Mouse (Mus musculus) liver, postnatal 0 days (tissue): Measurements from ENCODE around the gene Wnt5b. TPM values are rescaled to one million over a fixed set of nuclear protein-coding genes. Genes with fewer than 3 reads are reported as not detected.

Experiments
- ATAC-seq: fragments of 200-750 bp; cut with Nextera tagmentation; 2 replicates; pipeline ENCODE4 v1.8.0; 2017; ENCODE audit warnings: mild to moderate bottlenecking, moderate library complexity
- DNase-seq: peaks from one replicate; pipeline ENCODE4 v3.0.0-alpha.2; 2016
- H3K27ac ChIP-seq: fragments of 300-500 bp; sonication (generic); 2 replicates; pipeline ENCODE4 v1.5.1; 2014; ENCODE audit warnings: antibody characterized with exemption, moderate library complexity, mild to moderate bottlenecking, low read depth
- H3K27me3 ChIP-seq: fragments of 300-500 bp; sonication (generic); 2 replicates; pipeline ENCODE4 v1.6.1; 2014; ENCODE audit warnings: low read length, control low read depth, mixed read lengths; ENCODE audit not compliant: insufficient read depth
- H3K36me3 ChIP-seq: fragments of 300-500 bp; sonication (generic); replicated peaks from 2 replicates; pipeline ENCODE4 v1.6.1; 2014; ENCODE audit warnings: mild to moderate bottlenecking, control low read depth, low read length, moderate library complexity, mixed read lengths; ENCODE audit not compliant: insufficient read depth
- H3K4me1 ChIP-seq: fragments of 300-500 bp; sonication (generic); 2 replicates; pipeline ENCODE4 v1.6.1; 2014; ENCODE audit warnings: antibody characterized with exemption, mild to moderate bottlenecking, control low read depth; ENCODE audit not compliant: insufficient read depth
- H3K4me2 ChIP-seq: fragments of 300-500 bp; sonication (generic); 2 replicates; pipeline ENCODE4 v1.6.1; 2014; ENCODE audit warnings: low read depth, mild to moderate bottlenecking, low read length, moderate library complexity, mixed read lengths
- H3K4me3 ChIP-seq: fragments of 300-500 bp; sonication (generic); 2 replicates; pipeline ENCODE4 v1.5.1; 2014; ENCODE audit warnings: low read depth, low read length
- H3K9ac ChIP-seq: fragments of 300-500 bp; sonication (generic); replicated peaks from 2 replicates; pipeline ENCODE4 v1.6.1; 2014; ENCODE audit warnings: mild to moderate bottlenecking, moderate library complexity
- H3K9me3 ChIP-seq: fragments of 300-500 bp; sonication (generic); 2 replicates; pipeline ENCODE4 v1.6.1; 2016; ENCODE audit warnings: mild to moderate bottlenecking, control low read depth, low read length, mixed read lengths
- CTCF ChIP-seq: sonication (generic); IDR thresholded peaks from 2 replicates; pipeline ENCODE4 v1.5.1; 2016; ENCODE audit warnings: antibody characterized with exemption, low read depth
- EP300 ChIP-seq: IDR thresholded peaks from 2 replicates; pipeline ENCODE4 v1.6.1; 2016; ENCODE audit warnings: antibody characterized with exemption, low read depth, mild to moderate bottlenecking
- WGBS: fragments of 180-500 bp; shearing (Covaris S2); extraction: QIAGEN DNeasy Blood & Tissue Kit; methylation state at CpG from one replicate; pipeline ENCODE4 v1.1.7; 2014; ENCODE audit not compliant: insufficient replicate concordance; 5-methylcytosine and 5-hydroxymethylcytosine counted together
- polyA plus RNA-seq: library from polyadenylated mRNA; unstranded; fragments of >200 nt; fragmentation: Nextera tagmentation; extraction: Ambion mirVana; gene quantifications from 2 replicates; pipeline ENCODE4 v1.2.1, GENCODE M21; 2015

Wnt5b gene
- polyA plus RNA-seq, 1 experiment from 2014 or later, result 0.31 TPM

- TF ChIP-seq CTCF (no peak), EP300 (no peak)
These were observed 142.4 kb downstream of the Wnt5b start for GRCm38 (mm10) chr6:119401545-119402304.

DNA sequence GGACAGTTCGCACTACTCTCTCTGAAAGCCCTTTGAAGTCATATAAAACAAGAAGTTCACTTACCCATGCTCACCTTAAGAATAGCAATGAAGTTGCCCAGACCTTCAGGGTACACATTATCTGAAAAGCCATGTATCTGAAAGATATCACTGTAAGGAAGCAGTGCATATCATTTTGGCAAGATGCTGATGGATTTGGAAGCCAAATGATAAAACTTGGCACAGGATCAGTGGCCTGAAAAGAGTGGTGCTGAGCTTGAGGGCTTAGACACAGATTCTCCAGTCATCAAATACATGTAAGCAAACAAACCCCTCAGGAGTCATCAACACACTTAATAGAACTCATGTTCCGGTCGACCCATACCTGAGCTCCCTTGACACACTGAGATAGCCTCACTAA, 143.5 kb downstream of the Wnt5b start:
- H3K4me3 ChIP-seq, result no peak overlapping the region
- 83% methylated on average over 3 of the region's 3 CpGs for WGBS
- no peaks in the 10 kb centered on the region for H3K27me3 ChIP-seq
- H3K27ac ChIP-seq, result no peak overlapping the region
- ATAC-seq, result no peak
- no peaks in the 10 kb centered on the region; the same call in 1 of the 2 replicates for H3K36me3 ChIP-seq
- peaks cover 43% of the 10 kb centered on the region for H3K4me1 ChIP-seq
- DNase-seq, result no peak
- H3K4me2 ChIP-seq, result no peak overlapping the region
- H3K9ac ChIP-seq, result no peak overlapping the region
- TF ChIP-seq EP300, result no peak
- TF ChIP-seq CTCF, result no peak
- no peaks in the 10 kb centered on the region for H3K9me3 ChIP-seq

More at GRCm38 (mm10) chr6:119401545-119402304, 142.4 kb downstream of the Wnt5b start:
- no peaks in the 10 kb centered on the region for H3K9me3 ChIP-seq
- DNase-seq (no peak), ATAC-seq (no peak)
- peaks cover 45% of the 10 kb centered on the region for H3K4me1 ChIP-seq
- H3K27ac ChIP-seq, result peak overlapping the region; percentile 22; the same call in 1 of the 2 replicates
- H3K9ac ChIP-seq, result no peak overlapping the region
- H3K36me3 ChIP-seq, result no peaks in the 10 kb centered on the region; the same call in 1 of the 2 replicates
- no peaks in the 10 kb centered on the region for H3K27me3 ChIP-seq
- no peak overlapping the region for H3K4me3 ChIP-seq
- WGBS, result 53% methylated on average over 8 of the region's 8 CpGs
- no peak overlapping the region for H3K4me2 ChIP-seq

DNA sequence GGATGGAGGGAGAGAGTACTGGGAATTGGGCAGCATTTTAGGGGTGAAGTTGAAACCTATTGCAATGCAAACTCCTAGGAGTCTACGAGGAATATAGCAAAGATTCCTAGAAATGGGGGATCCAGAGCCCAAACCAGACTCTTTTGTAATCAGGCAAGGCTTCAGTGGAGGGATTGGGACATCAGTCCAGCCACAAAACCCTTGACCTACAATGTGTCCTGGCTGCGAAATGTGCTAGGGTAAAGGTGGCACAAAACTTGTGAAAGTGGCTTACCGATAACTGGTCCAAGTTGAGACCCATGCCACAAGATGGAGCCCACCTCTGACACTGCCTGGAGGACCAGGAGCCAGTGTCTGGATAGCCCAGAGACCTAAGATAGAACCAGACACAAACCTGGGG, 144.8 kb downstream of the Wnt5b start:
- WGBS, result 60% methylated on average over 3 of the region's 3 CpGs
- H3K4me3 ChIP-seq, result no peak overlapping the region
- ATAC-seq, result peak; percentile 56
- no peak overlapping the region; the same call in 1 of the 2 replicates for H3K9ac ChIP-seq
- peaks cover 51% of the 10 kb centered on the region for H3K4me1 ChIP-seq
- no peaks in the 10 kb centered on the region; the same call in 1 of the 2 replicates for H3K36me3 ChIP-seq
- TF ChIP-seq EP300, result peak; percentile 42; the same call in 1 of the 2 replicates
- no peak for TF ChIP-seq CTCF
- DNase-seq, result peak; percentile 31
- no peaks in the 10 kb centered on the region for H3K9me3 ChIP-seq
- no peaks in the 10 kb centered on the region for H3K27me3 ChIP-seq
- peak overlapping the region; percentile 70 for H3K27ac ChIP-seq
- H3K4me2 ChIP-seq, result no peak overlapping the region

DNA sequence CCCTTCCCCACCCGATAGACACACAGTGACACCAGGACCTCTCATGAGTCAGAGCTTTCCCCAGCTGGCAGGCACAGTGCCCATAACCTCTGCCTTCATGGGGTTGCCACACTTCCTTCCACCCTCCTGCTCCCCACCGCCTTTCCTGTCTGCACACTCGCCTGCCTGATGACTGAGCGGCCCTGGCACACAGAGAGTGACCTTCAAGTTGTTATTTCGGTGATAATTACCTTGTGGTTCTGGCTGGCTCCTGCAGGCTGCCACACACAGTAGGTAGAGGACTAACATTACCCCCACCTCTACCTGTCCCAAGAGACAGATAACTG, 147.9 kb downstream of the Wnt5b start:
- TF ChIP-seq EP300 (0 out of 2 replicates have a peak, but pooled peaks have one; percentile 10), CTCF (no peak)
- Histone ChIP-seq H3K27ac (peak overlapping the region; percentile 73), H3K27me3 (no peaks in the 10 kb centered on the region), H3K4me3 (no peak overlapping the region), H3K9ac (0 out of 2 replicates have a peak overlapping the region, but pooled peaks have one; percentile 4), H3K36me3 (no peaks in the 10 kb centered on the region; the same call in 1 of the 2 replicates), H3K9me3 (no peaks in the 10 kb centered on the region), H3K4me1 (peaks cover 30% of the 10 kb centered on the region), H3K4me2 (peak overlapping the region; percentile 42)
- ATAC-seq (peak; percentile 88), DNase-seq (peak; percentile 80)
- WGBS, result 16% methylated on average over 5 of the region's 5 CpGs

- no peak for TF ChIP-seq CTCF
- H3K4me3 ChIP-seq, result peak overlapping the region; percentile 4; the same call in 1 of the 2 replicates
- H3K36me3 ChIP-seq, result no peaks in the 10 kb centered on the region; the same call in 1 of the 2 replicates
- WGBS, result 30% methylated on average over 14 of the region's 14 CpGs
- H3K4me1 ChIP-seq, result peaks cover 29% of the 10 kb centered on the region
- peak overlapping the region; percentile 73 for H3K27ac ChIP-seq
- peak; percentile 55 for ATAC-seq
- no peak overlapping the region for H3K9ac ChIP-seq
- DNase-seq, result peak; percentile 48
- peak overlapping the region; percentile 42 for H3K4me2 ChIP-seq
- H3K9me3 ChIP-seq, result no peaks in the 10 kb centered on the region
- no peaks in the 10 kb centered on the region for H3K27me3 ChIP-seq
These were observed 148.5 kb downstream of the Wnt5b start for GRCm38 (mm10) chr6:119395421-119396308.

DNA sequence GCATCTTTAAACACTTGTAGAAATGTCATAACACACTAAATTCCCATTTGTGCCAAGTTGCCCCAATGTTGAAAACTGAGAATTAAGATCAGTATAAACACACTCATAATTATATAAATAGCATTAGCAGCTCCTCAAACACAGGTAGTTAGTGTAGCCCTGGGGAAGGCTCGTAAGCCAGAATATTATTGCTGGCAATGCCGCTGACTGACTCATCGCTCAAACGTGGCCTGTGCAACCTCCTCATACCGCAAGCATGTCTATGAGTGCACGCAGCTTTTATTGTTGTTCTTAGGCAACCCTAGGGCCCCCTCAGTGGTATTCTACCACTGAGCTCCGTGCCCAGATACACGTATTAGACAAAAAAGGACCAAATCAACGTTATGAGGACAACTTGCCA, 151.3 kb downstream of the Wnt5b start:
- DNase-seq (no peak), ATAC-seq (no peak)
- no peak overlapping the region for H3K4me2 ChIP-seq
- H3K4me3 ChIP-seq, result no peak overlapping the region
- H3K27me3 ChIP-seq, result no peaks in the 10 kb centered on the region
- peaks cover 31% of the 10 kb centered on the region; the same call in 1 of the 2 replicates for H3K4me1 ChIP-seq
- no peaks in the 10 kb centered on the region for H3K9me3 ChIP-seq
- no peak overlapping the region for H3K27ac ChIP-seq
- 82% methylated on average over 9 of the region's 9 CpGs for WGBS
- no peak overlapping the region for H3K9ac ChIP-seq
- H3K36me3 ChIP-seq, result no peaks in the 10 kb centered on the region; the same call in 1 of the 2 replicates
- TF ChIP-seq EP300 (no peak), CTCF (no peak)
